Mouse (Mus musculus) liver, embryonic 11.5 days (tissue): Measurements from ENCODE around the gene Kcnma1. TPM values are rescaled to one million over a fixed set of nuclear protein-coding genes. Genes with fewer than 3 reads are reported as not detected.

Experiments
- ATAC-seq: fragments of 200-750 bp; cut with Nextera tagmentation; replicated peaks from 2 replicates; pipeline ENCODE4 v1.8.0; 2017; ENCODE audit warnings: moderate number of reproducible peaks, mild to moderate bottlenecking, moderate TSS enrichment, moderate library complexity; ENCODE audit not compliant: low FRiP score
- DNase-seq: peaks from one replicate; pipeline ENCODE4 v3.0.0-alpha.2; 2017; ENCODE audit warnings: low spot score
- H3K27ac ChIP-seq: fragments of 300-500 bp; sonication (generic); 2 replicates; pipeline ENCODE4 v1.5.1; 2014; ENCODE audit warnings: mild to moderate bottlenecking, low read depth, low read length, control low read depth
- H3K27me3 ChIP-seq: fragments of 300-500 bp; sonication (generic); replicated peaks from 2 replicates; pipeline ENCODE4 v1.6.1; 2014; ENCODE audit warnings: low read length, mixed read lengths; ENCODE audit not compliant: control insufficient read depth, insufficient read depth
- H3K36me3 ChIP-seq: fragments of 300-500 bp; sonication (generic); 2 replicates; pipeline ENCODE4 v1.6.1; 2014; ENCODE audit warnings: mild to moderate bottlenecking, low read length, moderate library complexity, mixed read lengths; ENCODE audit not compliant: control insufficient read depth, insufficient read depth
- H3K4me1 ChIP-seq: fragments of 300-500 bp; sonication (generic); replicated peaks from 2 replicates; pipeline ENCODE4 v1.6.1; 2014; ENCODE audit warnings: low read length, mixed read lengths; ENCODE audit not compliant: control insufficient read depth, insufficient read depth
- H3K4me2 ChIP-seq: fragments of 300-500 bp; sonication (generic); 2 replicates; pipeline ENCODE4 v1.6.1; 2014; ENCODE audit warnings: mild to moderate bottlenecking, control low read depth, moderate library complexity
- H3K4me3 ChIP-seq: fragments of 300-500 bp; sonication (generic); 2 replicates; pipeline ENCODE4 v1.5.1; 2014; ENCODE audit warnings: low read depth, low read length, control low read depth
- H3K9ac ChIP-seq: fragments of 300-500 bp; sonication (generic); 2 replicates; pipeline ENCODE4 v1.6.1; 2014; ENCODE audit warnings: low read depth, low read length, control low read depth
- H3K9me3 ChIP-seq: fragments of 300-500 bp; sonication (generic); 2 replicates; pipeline ENCODE4 v1.6.1; 2016; ENCODE audit warnings: low read length, inconsistent platforms, mixed read lengths; ENCODE audit not compliant: control insufficient read depth
- WGBS: fragments of 180-500 bp; shearing (Covaris S2); extraction: QIAGEN DNeasy Blood & Tissue Kit; methylation state at CpG from one replicate; pipeline ENCODE4 v1.1.7; 2014; 5-methylcytosine and 5-hydroxymethylcytosine counted together
- polyA plus RNA-seq: library from polyadenylated mRNA; unstranded; fragments of >200 nt; fragmentation: Nextera tagmentation; extraction: Ambion mirVana; gene quantifications from 2 replicates; pipeline ENCODE4 v1.2.1, GENCODE M21; 2014

Kcnma1 gene
- polyA plus RNA-seq, 1 experiment from 2014 or later: 0.58 TPM

- Histone ChIP-seq H3K27me3 (no peaks in the 10 kb centered on the region), H3K36me3 (no peaks in the 10 kb centered on the region), H3K4me3 (no peak overlapping the region), H3K4me2 (no peak overlapping the region), H3K9ac (no peak overlapping the region), H3K4me1 (no peaks in the 10 kb centered on the region), H3K9me3 (no peaks in the 10 kb centered on the region), H3K27ac (no peak overlapping the region)
- DNase-seq (no peak), ATAC-seq (no peak)
- WGBS: 25% methylated on average over 3 of the region's 3 CpGs
Observed at GRCm38 (mm10) chr14:23391566-23391965, 622.7 kb downstream of the Kcnma1 start.

- Histone ChIP-seq H3K27me3 (no peaks in the 10 kb centered on the region), H3K36me3 (no peaks in the 10 kb centered on the region), H3K4me2 (no peak overlapping the region), H3K4me1 (no peaks in the 10 kb centered on the region), H3K9me3 (no peaks in the 10 kb centered on the region), H3K27ac (no peak overlapping the region), H3K9ac (no peak overlapping the region), H3K4me3 (no peak overlapping the region)
- ATAC-seq (no peak), DNase-seq (no peak)
- 70% methylated on average over 5 of the region's 5 CpGs for WGBS
Observed at GRCm38 (mm10) chr14:23390768-23391167, 623.5 kb downstream of the Kcnma1 start.

GRCm38 (mm10) chr14:23390161-23390560, 624.1 kb downstream of the Kcnma1 start:
- no peak overlapping the region for H3K4me3 ChIP-seq
- H3K4me2 ChIP-seq: no peak overlapping the region
- no peaks in the 10 kb centered on the region for H3K4me1 ChIP-seq
- WGBS: 66% methylated on average over 4 of the region's 4 CpGs
- H3K36me3 ChIP-seq: no peaks in the 10 kb centered on the region
- no peak for DNase-seq
- ATAC-seq: no peak
- H3K27me3 ChIP-seq: no peaks in the 10 kb centered on the region
- H3K9me3 ChIP-seq: no peaks in the 10 kb centered on the region
- H3K9ac ChIP-seq: no peak overlapping the region
- H3K27ac ChIP-seq: no peak overlapping the region

GRCm38 (mm10) chr14:23386786-23387185, 627.5 kb downstream of the Kcnma1 start:
- Histone ChIP-seq H3K4me3 (no peak overlapping the region), H3K9me3 (no peaks in the 10 kb centered on the region), H3K4me1 (no peaks in the 10 kb centered on the region), H3K9ac (no peak overlapping the region), H3K36me3 (no peaks in the 10 kb centered on the region), H3K27ac (no peak overlapping the region), H3K27me3 (no peaks in the 10 kb centered on the region), H3K4me2 (no peak overlapping the region)
- ATAC-seq: no peak
- WGBS: 93% methylated on average over 3 of the region's 3 CpGs
- no peak for DNase-seq

GRCm38 (mm10) chr14:23385776-23386608, 628.3 kb downstream of the Kcnma1 start:
- Histone ChIP-seq H3K4me3 (no peak overlapping the region), H3K9me3 (no peaks in the 10 kb centered on the region), H3K27ac (no peak overlapping the region), H3K4me1 (no peaks in the 10 kb centered on the region), H3K9ac (no peak overlapping the region), H3K27me3 (no peaks in the 10 kb centered on the region), H3K4me2 (no peak overlapping the region), H3K36me3 (no peaks in the 10 kb centered on the region)
- DNase-seq (no peak), ATAC-seq (no peak)
- 36% methylated on average over 11 of the region's 11 CpGs for WGBS

GRCm38 (mm10) chr14:23378351-23379087, 635.8 kb downstream of the Kcnma1 start:
- 70% methylated on average over 6 of the region's 6 CpGs for WGBS
- ATAC-seq (no peak), DNase-seq (no peak)
- Histone ChIP-seq H3K27me3 (no peaks in the 10 kb centered on the region), H3K9ac (no peak overlapping the region), H3K36me3 (no peaks in the 10 kb centered on the region), H3K9me3 (no peaks in the 10 kb centered on the region), H3K4me2 (no peak overlapping the region), H3K4me1 (no peaks in the 10 kb centered on the region), H3K4me3 (no peak overlapping the region), H3K27ac (no peak overlapping the region)

GRCm38 (mm10) chr14:23372021-23372420, 642.3 kb downstream of the Kcnma1 start:
- Histone ChIP-seq H3K27me3 (no peaks in the 10 kb centered on the region), H3K36me3 (no peaks in the 10 kb centered on the region), H3K27ac (no peak overlapping the region), H3K4me1 (no peaks in the 10 kb centered on the region), H3K9ac (no peak overlapping the region), H3K9me3 (no peaks in the 10 kb centered on the region), H3K4me3 (no peak overlapping the region), H3K4me2 (no peak overlapping the region)
- WGBS: 78% methylated on average over 3 of the region's 3 CpGs
- ATAC-seq: no peak
- DNase-seq: no peak

GRCm38 (mm10) chr14:23360491-23360995, 653.7 kb downstream of the Kcnma1 start:
- no peak for DNase-seq
- 70% methylated on average over 11 of the region's 11 CpGs for WGBS
- no peak overlapping the region for H3K4me3 ChIP-seq

More at GRCm38 (mm10) chr14:23360491-23360995, 653.7 kb downstream of the Kcnma1 start:
- Histone ChIP-seq H3K27ac (no peak overlapping the region), H3K4me1 (no peaks in the 10 kb centered on the region), H3K27me3 (no peaks in the 10 kb centered on the region), H3K36me3 (no peaks in the 10 kb centered on the region), H3K9me3 (no peaks in the 10 kb centered on the region), H3K9ac (no peak overlapping the region), H3K4me2 (no peak overlapping the region)
- ATAC-seq: no peak
